Mouse (Mus musculus) heart, adult 10 weeks (tissue): ENCODE results near the gene Gm5108. TPM values are rescaled to one million over a fixed set of nuclear protein-coding genes. Genes with fewer than 3 reads are reported as not detected.

ENCODE experiments used
- polyA plus RNA-seq: library from polyadenylated mRNA; stranded (reverse); fragments of 350-450 nt; fragmentation: Illumina TruSeq; extraction: RNeasy Lipid Tissue Mini Kit (QIAGEN cat#74804); gene quantifications from one replicate; pipeline ENCODE4 v1.2.3, GENCODE M21; 2014; ENCODE audit warnings: low read depth, low replicate concordance

The Gm5108 gene
- not detected for polyA plus RNA-seq

GRCm38 (mm10) chr5:67941369-67941768 is at the start of gene Gm5108:
TSS of gene Gm5108 (plus strand) at chr5:67941669.

GRCm38 (mm10) chr5:67946321-67946720 is 4.9 kb downstream of the Gm5108 start, which contains the start of gene Gm21905:
TSS of gene Gm21905 (minus strand) at chr5:67946421.

Other genes with a start within 250 kb of the Gm5108 start
- gene Atp8a1, start 94.2 kb upstream of the Gm5108 start, polyA plus RNA-seq = 15.4 TPM
- gene Gm21905, start 4.8 kb downstream of the Gm5108 start, polyA plus RNA-seq = not detected
- gene Grxcr1, start 90.2 kb downstream of the Gm5108 start, polyA plus RNA-seq = not detected